Mouse (Mus musculus): ENCODE results near the gene Fbxl8.

The Fbxl8 gene

GRCm38 (mm10) chr8:105304325-105305210 lies 40.1 kb downstream of the Fbxl8 start:
- DNase-seq (ENCODE audit: low spot score), result no peak

- no peak for DNase-seq (ENCODE audit: low spot score)
These were observed 41.0 kb downstream of the Fbxl8 start, which contains the start of gene Elmo3 for GRCm38 (mm10) chr8:105305211-105306145. TSS of gene Elmo3 (plus strand) at chr8:105305601.

GRCm38 (mm10) chr8:105306146-105306691 lies 41.8 kb downstream of the Fbxl8 start:
- no peak for DNase-seq (ENCODE audit: low spot score)

GRCm38 (mm10) chr8:105307670-105308069 lies 43.2 kb downstream of the Fbxl8 start:
- DNase-seq (ENCODE audit: low spot score), result no peak

- no peak for DNase-seq (ENCODE audit: low spot score)
These were observed 44.0 kb downstream of the Fbxl8 start for GRCm38 (mm10) chr8:105308428-105308827.

GRCm38 (mm10) chr8:105309142-105309847 lies 44.8 kb downstream of the Fbxl8 start:
- no peak for DNase-seq (ENCODE audit: low spot score)

GRCm38 (mm10) chr8:105310118-105310517 lies 45.7 kb downstream of the Fbxl8 start:
- no peak for DNase-seq (ENCODE audit: low spot score)

- no peak for DNase-seq (ENCODE audit: low spot score)
These were observed 47.3 kb downstream of the Fbxl8 start for GRCm38 (mm10) chr8:105311718-105312117.

GRCm38 (mm10) chr8:105312891-105313481 lies 48.5 kb downstream of the Fbxl8 start:
- DNase-seq (ENCODE audit: low spot score), result no peak

- no peak for DNase-seq (ENCODE audit: low spot score)
These were observed 49.4 kb downstream of the Fbxl8 start for GRCm38 (mm10) chr8:105313622-105314402.

GRCm38 (mm10) chr8:105315073-105315769 lies 50.8 kb downstream of the Fbxl8 start:
- DNase-seq (ENCODE audit: low spot score), result no peak

- DNase-seq (ENCODE audit: low spot score), result no peak
These were observed 53.5 kb downstream of the Fbxl8 start for GRCm38 (mm10) chr8:105317941-105318340.

- no peak for DNase-seq (ENCODE audit: low spot score)
These were observed 54.3 kb downstream of the Fbxl8 start for GRCm38 (mm10) chr8:105318662-105319190.

Measured in spleen, adult 12 weeks (tissue).